Mouse (Mus musculus) G1E (cell line): Measurements from ENCODE around the gene 5730522E02Rik.

Experiments
- CTCF ChIP-seq: IDR thresholded peaks from 2 replicates; pipeline ENCODE4 v1.5.1; 2012; ENCODE audit warnings: low read depth, low read length, inconsistent platforms, mixed read lengths
- GATA1 ChIP-seq: IDR thresholded peaks from 2 replicates; pipeline ENCODE4 v1.6.1; 2012; ENCODE audit warnings: borderline replicate concordance, low read length, inconsistent platforms, mixed read lengths
- GATA2 ChIP-seq: IDR thresholded peaks from 2 replicates; pipeline ENCODE4 v1.6.1; 2012; ENCODE audit warnings: low read depth, low read length, inconsistent platforms, borderline replicate concordance
- POLR2AphosphoS5 ChIP-seq: IDR thresholded peaks from 2 replicates; pipeline ENCODE4 v1.6.1; 2012; ENCODE audit warnings: low read depth, low read length, inconsistent platforms; ENCODE audit not compliant: insufficient replicate concordance
- TAL1 ChIP-seq: conservative IDR thresholded peaks from 2 replicates; pipeline ENCODE4 v1.6.1; 2012; ENCODE audit warnings: low read depth, low read length, inconsistent platforms, mixed read lengths

DNA sequence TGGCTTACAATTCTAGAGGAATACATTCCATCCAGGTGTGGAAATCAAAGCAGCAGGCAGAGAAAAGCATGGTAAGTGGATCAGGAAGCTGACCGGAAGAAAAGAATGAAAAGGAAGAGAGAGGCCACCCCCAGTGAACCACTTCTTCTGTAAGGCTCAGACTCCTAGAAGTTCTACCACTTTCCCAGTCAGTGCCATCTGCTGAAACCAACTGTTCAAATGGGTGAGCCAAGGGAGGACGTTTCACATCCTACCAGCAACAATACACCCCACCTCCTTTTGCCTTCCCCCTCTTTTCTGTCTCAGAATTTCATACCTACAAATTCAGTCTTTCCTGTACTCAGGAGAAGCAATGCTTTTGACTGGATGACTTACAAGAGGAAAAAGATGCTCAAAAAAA lies 197.0 kb downstream of the 5730522E02Rik start:
- no peak for TF ChIP-seq CTCF
- no peak for TF ChIP-seq POLR2AphosphoS5
- TF ChIP-seq GATA1 = no peak
- no peak for TF ChIP-seq GATA2
- TF ChIP-seq TAL1 = no peak
